Mouse (Mus musculus) brain, embryonic 18.5 days (tissue): ENCODE data around the gene Dag1.
"Not testable (repeated sequence)": the region's sequence is repeated elsewhere in the genome, so short reads cannot be mapped to it uniquely, and the experiment has no call there.

Source experiments
- DNase-seq: peaks from one replicate; pipeline ENCODE4 v3.0.0-alpha.2; 2012; ENCODE audit warnings: low read depth, low spot score

The Dag1 gene

DNA sequence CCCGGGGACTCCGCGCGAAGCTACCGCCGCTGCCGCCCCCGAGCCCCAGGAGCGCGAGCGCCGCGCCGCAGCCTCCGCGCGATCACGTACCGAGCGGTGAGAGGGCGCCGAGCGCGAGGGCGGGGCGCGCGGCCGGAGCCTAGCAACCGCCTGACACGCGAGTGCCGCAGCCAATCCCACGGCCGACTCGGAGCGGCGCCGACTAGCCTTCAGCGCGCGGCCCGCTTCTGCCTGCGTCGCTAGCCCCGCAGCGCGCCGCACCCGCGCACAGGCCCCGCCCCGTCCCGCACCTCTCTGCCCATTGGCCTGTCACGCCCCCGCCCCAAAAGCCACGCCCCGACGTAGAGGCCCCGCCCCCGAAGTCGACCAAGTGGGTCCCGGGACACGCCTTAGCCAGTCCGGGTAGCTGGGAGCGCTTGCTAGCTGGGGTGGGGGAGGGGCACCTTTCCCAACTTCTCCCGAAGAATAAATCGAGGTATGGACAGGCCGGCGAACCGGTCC lies at the start of gene Dag1:
TSS of gene Dag1 (minus strand) at position 269 of the 501 bp plus-strand sequence.
- DNase-seq = peak; percentile 92

DNA sequence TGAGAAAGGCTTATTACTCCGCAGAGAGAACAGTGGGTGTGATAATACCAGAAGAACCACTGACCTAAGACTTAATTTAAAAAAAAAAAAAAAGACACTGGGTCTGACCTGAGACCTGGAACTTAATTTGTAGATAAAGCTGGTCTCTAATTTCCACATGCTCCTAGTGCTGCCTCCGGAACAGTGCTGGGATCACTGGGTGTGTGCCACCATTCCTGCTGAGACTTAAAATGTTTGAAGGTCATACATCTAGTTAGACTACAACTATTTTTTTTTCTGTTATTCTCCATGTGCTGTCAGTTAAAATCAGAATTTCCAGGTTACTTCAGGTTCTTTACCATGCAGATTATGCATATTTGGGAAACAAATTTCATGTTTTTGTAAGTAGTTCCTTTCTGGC lies 44.4 kb upstream of the Dag1 start:
- DNase-seq = no peak

DNA sequence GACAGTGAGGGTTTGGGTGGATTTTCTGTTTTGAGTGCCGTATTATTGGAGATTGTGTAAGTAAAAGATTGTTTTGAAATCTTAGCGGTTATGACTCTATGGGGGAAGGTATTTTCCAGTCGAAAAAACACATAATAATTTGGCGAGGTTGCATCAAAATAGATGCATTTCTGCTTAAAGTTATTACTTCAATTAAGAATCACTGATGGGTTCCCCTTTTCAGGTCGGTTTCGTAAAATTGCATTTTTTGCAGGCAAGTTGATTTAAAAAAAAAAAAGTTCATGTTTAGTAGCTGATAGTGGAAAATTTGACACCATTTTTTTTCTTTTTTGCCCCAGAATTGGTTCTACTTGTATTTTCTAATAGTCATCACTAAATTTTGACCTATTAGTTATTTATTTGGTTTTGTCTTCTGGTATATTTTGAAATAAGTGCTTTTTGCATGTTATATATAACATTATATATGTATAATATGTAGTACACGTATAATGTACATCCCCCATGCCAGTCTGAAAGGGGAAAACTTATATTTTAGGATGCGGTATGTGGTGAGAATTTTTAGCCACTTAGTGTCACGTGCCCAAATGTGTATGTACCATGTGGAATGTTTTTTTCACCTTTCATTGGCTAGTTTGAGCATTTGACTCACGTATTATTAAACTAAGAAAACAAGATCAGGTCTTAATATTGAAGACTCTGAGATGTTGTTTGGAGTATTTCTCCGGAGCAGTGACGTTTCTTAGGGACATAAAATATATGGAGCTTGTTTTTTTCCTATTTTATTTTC lies 43.5 kb upstream of the Dag1 start:
- DNase-seq = no peak

GRCm38 (mm10) chr9:108306571-108306980 lies 42.8 kb upstream of the Dag1 start:
- no peak for DNase-seq

- peak; percentile 100 for DNase-seq
These were observed 42.1 kb upstream of the Dag1 start, which contains the start of the genes Rhoa and Tcta for GRCm38 (mm10) chr9:108305629-108306520. TSS of gene Rhoa (plus strand) at chr9:108306129. TSS of gene Tcta (minus strand) at chr9:108306160.

- no peak for DNase-seq
These were observed 41.4 kb upstream of the Dag1 start for GRCm38 (mm10) chr9:108305170-108305569.

DNA sequence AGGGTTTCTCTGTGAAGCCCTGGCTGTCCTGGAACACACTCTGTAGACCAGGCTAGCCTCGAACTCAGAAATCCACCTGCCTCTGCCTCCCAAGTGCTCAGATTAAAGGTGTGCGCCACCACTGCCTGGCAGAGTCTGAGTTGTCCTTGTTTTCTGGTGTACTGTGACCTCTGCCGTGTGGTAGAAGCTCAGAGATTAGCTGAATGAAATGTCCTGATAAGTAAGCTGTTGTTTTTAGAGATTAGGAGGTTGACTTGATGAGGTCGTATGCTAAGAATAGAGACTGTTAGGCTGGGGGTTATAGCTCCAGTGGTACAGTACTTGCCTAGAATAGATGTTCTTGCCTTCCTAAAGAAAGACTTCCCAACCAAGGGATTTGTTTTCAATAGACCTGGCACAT lies 41.0 kb upstream of the Dag1 start:
- no peak for DNase-seq

DNA sequence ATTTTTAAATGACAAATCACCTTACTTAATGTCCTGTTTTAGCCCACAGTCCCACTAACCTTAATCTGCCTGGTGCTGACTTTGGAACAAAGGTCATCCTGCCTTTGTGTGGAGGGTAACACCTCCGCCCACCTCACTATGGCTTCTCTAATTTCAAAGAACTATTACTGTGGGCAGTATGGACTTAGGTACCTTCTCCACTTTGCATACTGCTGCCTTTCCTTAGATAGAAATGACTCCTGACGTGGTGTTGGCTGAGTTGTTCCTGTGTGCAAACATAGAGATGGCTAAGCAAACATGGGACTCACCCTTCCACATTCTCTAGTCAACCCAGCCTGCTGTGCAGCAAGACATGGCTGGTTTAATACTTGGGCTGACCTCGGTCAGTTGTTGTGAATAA lies 38.1 kb upstream of the Dag1 start:
- no peak for DNase-seq

DNA sequence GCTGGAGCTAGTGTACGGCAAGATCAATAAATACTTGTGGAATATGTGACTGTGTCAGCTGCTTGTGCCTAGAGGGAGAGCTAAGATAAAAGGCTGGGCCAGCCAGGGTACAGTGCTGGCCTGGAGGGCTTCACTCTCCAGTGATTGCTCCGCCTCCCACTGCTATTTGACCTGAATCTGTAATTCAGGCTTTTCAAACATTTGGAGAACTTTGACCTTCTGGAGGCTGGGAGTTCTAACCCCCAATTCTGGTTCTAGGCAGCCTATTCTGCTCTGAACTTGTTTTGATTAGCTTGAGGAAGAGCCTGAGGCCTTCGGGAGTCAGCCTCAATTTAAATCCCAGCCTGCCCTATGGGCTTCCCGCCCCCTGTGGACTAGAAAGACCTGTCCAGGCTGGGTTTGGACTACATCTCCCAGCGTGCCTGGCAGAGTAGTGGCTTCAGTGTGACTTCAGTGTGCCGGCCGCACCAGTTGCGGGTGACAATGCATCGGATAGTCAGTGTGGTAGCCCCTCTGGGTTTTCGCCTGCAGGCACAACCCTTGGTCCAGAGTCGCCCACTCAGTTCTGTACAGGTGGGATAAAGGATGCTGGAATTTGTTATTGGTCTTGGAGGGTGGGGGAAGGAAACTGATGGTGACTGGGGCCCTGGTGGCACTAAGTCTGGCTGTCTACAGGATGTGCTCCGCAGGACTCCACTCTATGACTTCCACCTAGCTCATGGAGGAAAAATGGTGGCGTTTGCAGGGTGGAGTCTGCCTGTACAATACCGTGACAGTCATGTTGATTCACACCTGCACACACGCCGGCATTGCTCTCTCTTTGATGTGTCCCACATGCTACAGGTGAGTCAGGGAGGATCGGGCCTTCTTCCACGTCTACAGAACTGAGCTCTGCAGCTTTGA lies 32.9 kb upstream of the Dag1 start, which contains the start of gene Amt:
TSS of gene Amt (plus strand) at position 401 of the 903 bp plus-strand sequence.
- DNase-seq = no peak

DNA sequence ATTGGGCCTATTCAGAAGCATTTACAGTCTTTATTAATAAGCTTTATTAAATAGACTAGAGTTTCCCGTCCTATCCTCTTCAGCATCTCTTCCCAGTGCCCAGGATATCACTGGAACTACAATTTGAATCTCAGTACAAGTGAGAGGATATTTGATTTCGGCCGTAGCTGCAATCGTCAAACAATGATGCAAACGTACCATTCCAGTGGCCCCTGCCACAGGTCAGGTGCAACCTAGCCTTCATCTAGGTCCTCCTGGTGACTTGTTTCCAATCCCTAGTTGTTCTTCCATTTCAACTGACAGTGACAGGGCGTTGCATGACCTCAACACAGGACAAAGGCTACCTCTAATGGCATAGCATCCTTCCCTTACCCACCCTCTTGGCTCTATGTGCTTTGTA lies 27.0 kb upstream of the Dag1 start:
- DNase-seq = no peak

- peak; percentile 98 for DNase-seq
These were observed 26.4 kb upstream of the Dag1 start, which contains the start of gene Nicn1 for GRCm38 (mm10) chr9:108290016-108290750. TSS of gene Nicn1 (plus strand) at chr9:108290429.

- DNase-seq = no peak
These were observed 25.6 kb upstream of the Dag1 start for GRCm38 (mm10) chr9:108289347-108289746.

DNA sequence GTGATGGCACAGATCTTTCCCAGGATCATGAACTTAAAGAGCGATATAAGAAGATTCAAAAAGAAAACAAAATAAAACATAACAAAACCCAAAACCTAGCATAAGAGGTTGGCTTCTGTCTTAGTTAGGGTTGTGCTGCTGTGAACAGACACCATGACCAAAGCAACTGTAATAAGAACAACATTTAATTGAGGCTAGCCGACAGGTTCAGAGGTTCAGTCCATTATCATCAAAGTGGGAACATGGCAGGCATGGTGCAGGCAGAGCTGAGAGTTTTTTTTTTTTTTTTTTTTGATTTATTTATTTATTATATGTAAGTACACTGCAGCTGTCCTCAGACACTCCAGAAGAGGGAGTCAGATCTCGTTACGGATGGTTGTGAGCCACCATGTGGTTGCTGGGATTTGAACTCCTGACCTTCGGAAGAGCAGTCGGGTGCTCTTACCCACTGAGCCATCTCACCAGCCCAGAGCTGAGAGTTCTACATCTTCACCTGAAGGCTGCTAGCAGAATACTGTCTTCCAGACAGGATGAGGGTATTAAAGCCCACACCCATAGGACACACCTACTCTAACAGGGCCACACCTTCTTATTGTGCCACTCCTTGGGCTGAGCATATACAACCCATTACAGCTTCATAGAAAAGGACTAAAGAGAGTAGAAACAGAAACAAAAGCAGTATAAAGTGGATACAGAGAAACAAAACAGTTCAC lies 23.9 kb upstream of the Dag1 start:
- not testable (repeated sequence) for DNase-seq

DNA sequence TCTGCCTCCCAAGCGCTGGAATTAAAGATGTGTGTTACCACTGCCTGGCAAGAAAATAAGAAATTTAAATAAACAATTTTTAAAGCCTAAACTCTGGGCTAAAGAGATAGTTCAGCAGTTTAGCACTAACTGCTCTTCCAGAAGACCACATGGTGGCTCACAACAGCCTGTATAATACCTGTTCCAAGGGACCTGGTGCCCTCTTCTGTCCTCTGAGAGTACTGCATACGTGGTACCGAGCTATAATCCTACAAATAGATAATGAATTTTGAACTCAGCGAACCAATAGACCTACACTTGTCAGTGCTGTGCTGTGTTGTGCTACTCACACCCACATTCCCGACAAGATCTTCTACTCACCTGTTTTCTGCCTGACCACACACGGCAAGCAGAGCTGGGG lies 20.7 kb upstream of the Dag1 start:
- no peak for DNase-seq

DNA sequence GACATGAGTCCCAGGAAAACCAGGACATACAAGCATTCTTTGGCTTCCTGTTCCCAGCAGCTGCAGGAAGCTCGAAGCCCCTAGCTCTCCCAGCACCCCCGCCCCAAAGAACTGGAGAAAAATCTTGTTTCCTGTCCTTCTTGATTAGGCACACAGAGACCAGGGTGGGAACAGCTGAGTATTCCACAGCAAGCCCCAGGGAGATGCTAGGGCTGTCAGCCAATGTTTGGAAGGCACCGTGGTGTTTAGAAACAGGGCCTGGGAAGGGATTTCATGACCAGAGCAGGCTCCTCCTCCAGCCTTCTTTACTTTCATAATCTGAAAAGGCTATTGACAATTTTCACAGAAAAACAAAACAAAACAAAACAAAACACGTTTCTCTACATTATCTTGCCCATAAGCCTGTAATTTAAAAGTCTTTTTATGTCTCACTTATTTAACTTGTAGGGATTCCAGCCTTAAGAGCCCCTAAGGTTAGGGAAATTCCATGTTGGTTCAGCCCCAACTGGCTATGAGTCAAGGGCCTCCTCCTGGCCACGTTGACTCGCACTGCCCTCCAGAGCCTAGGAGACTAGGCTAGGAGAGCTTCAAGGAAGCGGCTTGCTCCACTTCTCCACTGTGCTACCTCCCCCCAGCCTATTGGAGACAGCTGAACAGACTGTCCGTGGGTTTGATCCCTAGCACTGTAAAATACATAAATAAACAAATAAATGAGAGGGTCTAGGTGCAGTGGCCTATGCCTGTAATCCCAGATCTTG lies 16.5 kb upstream of the Dag1 start:
- no peak for DNase-seq

DNA sequence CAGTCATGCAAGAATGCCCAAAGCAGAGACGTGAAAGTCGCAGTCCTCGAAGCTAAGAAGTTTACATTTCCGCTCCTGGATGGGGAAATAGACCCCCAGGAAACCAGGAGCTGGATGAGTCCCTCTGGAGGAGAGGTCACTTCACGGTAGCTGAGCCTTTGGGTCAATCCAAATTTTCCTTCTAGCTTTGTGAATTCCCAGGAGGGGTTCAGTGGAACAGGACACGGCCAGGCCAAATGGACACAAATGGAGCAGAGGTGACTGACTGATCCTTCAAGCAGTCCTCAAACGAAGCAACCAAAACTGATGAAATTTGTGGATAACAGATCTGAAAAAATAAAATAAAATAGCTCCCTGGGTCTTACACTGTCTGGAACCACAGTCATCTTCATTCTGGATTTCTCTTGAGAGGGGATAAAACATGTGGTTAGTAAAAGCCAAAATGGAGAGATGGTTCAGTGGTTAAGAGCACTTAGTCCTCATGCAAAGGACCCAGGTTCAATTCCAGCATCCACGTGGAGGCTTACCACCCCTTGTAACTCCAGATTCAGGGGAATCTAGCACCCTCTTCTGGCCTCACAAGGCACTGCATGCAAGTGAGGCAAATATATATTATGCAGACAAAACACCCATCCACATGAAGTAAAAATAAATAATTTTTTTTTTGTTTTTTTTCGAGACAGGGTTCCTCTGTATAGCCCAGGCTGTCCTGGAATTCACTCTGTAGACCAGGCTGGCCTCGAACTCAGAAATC lies 15.1 kb upstream of the Dag1 start:
- DNase-seq = no peak

DNA sequence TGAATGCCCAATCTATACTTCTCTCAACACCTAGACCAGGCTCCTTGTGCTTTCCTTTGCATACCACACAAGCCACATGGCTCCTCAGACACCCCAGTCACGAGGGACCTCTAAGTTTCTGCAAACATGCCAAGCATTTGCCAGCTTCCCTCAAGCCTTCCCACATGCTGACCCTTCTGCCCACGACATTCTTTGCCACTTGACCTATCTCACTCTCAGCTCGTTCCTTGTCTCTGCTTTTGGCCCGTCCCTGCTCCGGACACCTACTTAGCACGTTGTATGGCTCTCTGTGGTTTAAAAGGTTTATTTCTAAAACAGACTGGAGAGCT lies 11.5 kb upstream of the Dag1 start:
- DNase-seq = no peak
